Mouse (Mus musculus) small intestine, adult 2 months (tissue): ENCODE measurements at regions not wholly inside any gene's neighbourhood (a gene's known extent, or its start where the extent isn't known, plus 50 kb on each side); places are given as distances from the start of the nearest gene placed in this dataset.

Source experiments
- H3K27ac ChIP-seq: fragments of 200-500 bp; 2 replicates; pipeline ENCODE4 v1.5.1; 2012; ENCODE audit warnings: low read depth, low read length, control low read depth, inconsistent platforms; ENCODE audit not compliant: insufficient read depth
- H3K27me3 ChIP-seq: fragments of 200-500 bp; 2 replicates; pipeline ENCODE4 v1.6.1; 2012; ENCODE audit warnings: mild to moderate bottlenecking, moderate library complexity, low read length, inconsistent platforms; ENCODE audit not compliant: control insufficient read depth, insufficient read depth
- H3K36me3 ChIP-seq: fragments of 200-500 bp; 2 replicates; pipeline ENCODE4 v1.6.1; 2012; ENCODE audit warnings: mild to moderate bottlenecking, low read length, control low read depth, inconsistent platforms; ENCODE audit not compliant: control insufficient read depth, insufficient read depth
- H3K4me1 ChIP-seq: fragments of 200-500 bp; 2 replicates; pipeline ENCODE4 v1.6.1; 2012; ENCODE audit warnings: low read length, inconsistent platforms, mixed read lengths; ENCODE audit not compliant: control insufficient read depth, insufficient read depth, insufficient read length
- H3K4me3 ChIP-seq: fragments of 200-500 bp; 2 replicates; pipeline ENCODE4 v1.5.1; 2012; ENCODE audit warnings: low read depth, mild to moderate bottlenecking, control low read depth, inconsistent platforms, low read length, moderate library complexity
- CTCF ChIP-seq: fragments of 200-500 bp; IDR thresholded peaks from 2 replicates; pipeline ENCODE4 v1.5.1; 2012; ENCODE audit warnings: low read depth, mild to moderate bottlenecking, control low read depth, inconsistent platforms, low read length, moderate library complexity, mixed read lengths; ENCODE audit not compliant: insufficient replicate concordance, insufficient read length; ENCODE audit errors: extremely low read depth
- POLR2A ChIP-seq: fragments of 200-500 bp; IDR thresholded peaks from 2 replicates; pipeline ENCODE4 v1.6.1; 2012; ENCODE audit warnings: low read depth, mild to moderate bottlenecking, control low read depth, inconsistent platforms, low read length, moderate library complexity
- WGBS: fragments of 180-500 bp; shearing (Covaris S2); methylation state at CpG from one replicate; pipeline ENCODE4 v1.1.7; 2018; 5-methylcytosine and 5-hydroxymethylcytosine counted together

DNA sequence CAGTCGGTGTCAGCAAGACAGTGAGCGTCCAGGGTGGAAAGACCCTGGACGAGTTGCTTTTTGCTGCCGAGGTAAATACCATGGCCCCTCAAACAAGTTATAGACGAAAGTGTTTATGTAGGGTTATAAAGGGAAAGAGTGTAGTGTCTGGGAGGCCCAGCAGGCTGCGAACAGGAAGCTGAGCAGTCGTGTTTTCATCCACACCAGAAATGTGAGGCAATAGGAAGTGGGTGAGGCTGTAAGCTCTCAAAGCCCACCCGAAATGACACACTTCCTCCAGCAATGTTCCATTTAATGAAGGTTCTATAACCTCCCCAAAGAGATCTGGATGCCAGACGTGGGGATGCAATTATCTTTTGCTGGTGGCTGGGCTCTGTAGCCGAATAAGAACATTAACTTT is 451.5 kb downstream of the Etnk1 start:
- TF ChIP-seq CTCF (no peak), POLR2A (no peak)
- WGBS: 65% methylated on average over 10 of the region's 10 CpGs
- H3K36me3 ChIP-seq: no peaks in the 10 kb centered on the region
- no peaks in the 10 kb centered on the region for H3K27me3 ChIP-seq
- no peak overlapping the region for H3K27ac ChIP-seq
- H3K4me3 ChIP-seq: no peak overlapping the region
- no peaks in the 10 kb centered on the region for H3K4me1 ChIP-seq

DNA sequence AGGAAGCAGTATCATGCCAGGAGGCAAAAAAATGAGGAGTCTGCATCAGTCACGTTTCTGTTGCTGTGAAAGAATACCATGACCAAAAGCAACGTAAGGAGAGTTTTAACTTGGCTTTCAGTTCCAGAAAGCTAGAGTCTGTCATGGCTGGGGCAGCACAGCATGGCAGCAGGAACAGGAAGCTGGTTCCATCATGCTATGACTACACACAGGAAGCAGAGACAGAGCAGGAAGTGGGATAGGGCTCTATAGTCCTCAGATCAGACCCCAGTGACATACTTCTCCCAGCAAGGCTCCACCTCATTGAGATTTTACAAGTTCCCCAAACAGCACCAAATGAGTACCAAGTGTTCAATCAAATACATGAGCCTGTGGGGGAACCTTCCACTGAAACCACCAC is 453.6 kb downstream of the Etnk1 start:
- WGBS: 77% methylated on average over 2 of the region's 2 CpGs
- Histone ChIP-seq H3K4me1 (no peaks in the 10 kb centered on the region), H3K4me3 (no peak overlapping the region), H3K36me3 (no peaks in the 10 kb centered on the region), H3K27me3 (no peaks in the 10 kb centered on the region), H3K27ac (no peak overlapping the region)
- no peak for TF ChIP-seq CTCF
- TF ChIP-seq POLR2A: no peak

DNA sequence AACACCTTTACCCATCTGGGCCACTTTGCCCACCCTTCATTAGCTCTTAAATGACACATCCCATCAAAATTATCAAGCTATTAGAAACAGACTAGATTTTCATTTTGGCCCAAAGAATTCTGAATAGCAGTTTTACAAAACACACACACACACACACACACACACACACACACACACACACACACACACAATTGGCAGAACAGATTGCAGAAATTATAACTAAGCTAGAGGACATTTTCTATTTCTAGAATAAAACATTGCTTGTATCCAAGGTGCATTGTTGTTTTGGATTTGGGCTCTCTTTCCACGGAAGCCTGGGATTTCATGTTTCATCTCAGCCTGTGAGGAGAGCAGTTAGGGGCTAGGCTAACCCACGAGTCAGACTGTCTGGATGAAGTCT is 455.1 kb downstream of the Etnk1 start:
- no peaks in the 10 kb centered on the region for H3K27me3 ChIP-seq
- no peak overlapping the region for H3K27ac ChIP-seq

DNA sequence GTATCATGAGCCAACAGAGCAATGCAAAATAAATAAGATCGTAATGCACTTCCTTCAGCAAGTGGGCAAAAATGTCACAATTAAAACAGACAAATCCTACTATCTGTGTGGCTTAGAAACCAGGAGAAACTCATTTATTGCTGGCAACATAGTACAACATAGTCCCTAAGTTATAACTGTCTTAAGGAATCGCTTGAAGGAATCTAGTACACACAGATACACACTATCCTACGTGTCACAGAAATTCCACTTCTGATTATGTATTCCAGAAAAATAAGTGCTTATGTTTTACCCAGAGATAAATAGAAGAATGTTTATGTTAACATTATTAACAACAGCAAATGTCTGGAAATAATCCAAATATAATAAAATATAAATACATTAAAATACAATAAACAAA is 457.9 kb downstream of the Etnk1 start:
- H3K36me3 ChIP-seq: no peaks in the 10 kb centered on the region
- H3K4me1 ChIP-seq: no peaks in the 10 kb centered on the region
- no peak overlapping the region for H3K4me3 ChIP-seq
- 80% methylated on average over 3 of the region's 3 CpGs for WGBS
- no peak for TF ChIP-seq CTCF
- no peak for TF ChIP-seq POLR2A
- H3K27me3 ChIP-seq: no peaks in the 10 kb centered on the region
- no peak overlapping the region for H3K27ac ChIP-seq

More for the DNA sequence above, 455.1 kb downstream of the Etnk1 start:
- TF ChIP-seq CTCF: no peak
- TF ChIP-seq POLR2A: no peak
- H3K36me3 ChIP-seq: no peaks in the 10 kb centered on the region
- H3K4me3 ChIP-seq: no peak overlapping the region
- WGBS: 55% methylated on average over 2 of the region's 2 CpGs
- H3K4me1 ChIP-seq: no peaks in the 10 kb centered on the region

DNA sequence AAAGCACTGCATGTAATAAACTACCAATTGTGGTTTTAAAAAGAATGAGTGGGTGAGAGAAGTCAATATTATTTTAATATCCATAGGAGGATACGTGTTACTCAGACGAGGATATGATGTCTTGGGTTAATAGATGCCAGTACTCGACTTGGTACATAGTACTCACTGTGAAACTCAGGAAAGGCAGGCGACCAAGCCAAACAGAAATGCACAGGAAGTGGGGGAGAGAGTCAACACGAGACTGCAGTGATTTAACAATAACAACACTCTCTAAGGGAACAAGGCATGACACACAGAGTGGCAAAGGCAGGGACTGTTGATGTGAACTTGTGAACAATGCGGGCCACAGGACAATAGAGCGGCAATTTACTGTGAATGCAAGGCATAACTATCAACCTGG is 464.6 kb downstream of the Etnk1 start:
- no peak overlapping the region for H3K27ac ChIP-seq
- TF ChIP-seq CTCF (no peak), POLR2A (no peak)
- 57% methylated on average over 7 of the region's 7 CpGs for WGBS
- no peaks in the 10 kb centered on the region for H3K36me3 ChIP-seq
- no peaks in the 10 kb centered on the region for H3K27me3 ChIP-seq
- H3K4me1 ChIP-seq: no peaks in the 10 kb centered on the region
- no peak overlapping the region for H3K4me3 ChIP-seq

DNA sequence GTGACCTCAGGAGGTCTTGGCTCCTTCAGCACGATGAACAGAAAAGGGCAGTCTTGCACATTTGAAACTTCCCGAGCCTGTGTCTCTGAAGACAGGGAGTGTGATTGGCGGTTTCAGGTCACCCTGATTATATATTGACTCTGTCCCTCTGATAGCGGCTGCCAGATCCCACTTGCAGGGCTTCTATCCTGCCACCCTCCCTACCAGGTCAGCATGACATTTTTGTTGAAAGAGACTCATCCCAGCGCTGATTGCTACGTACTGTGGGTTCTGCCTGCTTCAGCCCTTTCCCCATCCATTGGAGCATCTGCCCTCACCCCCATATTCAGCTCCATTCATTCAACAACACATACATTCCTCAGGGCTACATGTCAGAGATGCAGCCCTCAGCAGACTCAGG is 466.7 kb downstream of the Etnk1 start:
- no peaks in the 10 kb centered on the region for H3K27me3 ChIP-seq
- WGBS: 52% methylated on average over 6 of the region's 6 CpGs
- no peak for TF ChIP-seq CTCF
- TF ChIP-seq POLR2A: no peak
- no peak overlapping the region for H3K27ac ChIP-seq
- no peaks in the 10 kb centered on the region for H3K36me3 ChIP-seq
- no peak overlapping the region for H3K4me3 ChIP-seq
- no peaks in the 10 kb centered on the region for H3K4me1 ChIP-seq

DNA sequence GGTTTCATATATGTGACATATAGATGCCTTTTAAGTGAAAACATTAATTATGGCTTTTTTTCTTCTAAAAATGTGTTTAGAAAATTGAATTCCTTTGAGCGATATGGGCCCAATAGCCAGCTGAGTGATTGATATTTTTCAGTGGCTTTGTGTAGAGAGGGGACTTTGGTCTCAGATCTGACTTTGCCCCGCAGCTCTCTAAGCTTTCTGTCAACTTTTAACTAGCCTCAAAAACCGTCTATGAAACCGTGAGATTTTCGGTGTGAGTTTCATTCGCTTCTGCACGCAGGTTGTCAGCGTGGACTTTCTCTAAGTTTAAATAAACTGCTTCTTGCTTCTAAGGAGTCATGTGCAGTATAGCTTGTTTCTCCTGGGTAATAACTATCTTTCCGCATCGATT is 467.3 kb downstream of the Etnk1 start:
- no peaks in the 10 kb centered on the region for H3K36me3 ChIP-seq
- no peak for TF ChIP-seq CTCF
- TF ChIP-seq POLR2A: no peak
- no peak overlapping the region for H3K27ac ChIP-seq
- no peaks in the 10 kb centered on the region for H3K4me1 ChIP-seq
- H3K4me3 ChIP-seq: no peak overlapping the region
- 43% methylated on average over 10 of the region's 10 CpGs for WGBS
- H3K27me3 ChIP-seq: no peaks in the 10 kb centered on the region

DNA sequence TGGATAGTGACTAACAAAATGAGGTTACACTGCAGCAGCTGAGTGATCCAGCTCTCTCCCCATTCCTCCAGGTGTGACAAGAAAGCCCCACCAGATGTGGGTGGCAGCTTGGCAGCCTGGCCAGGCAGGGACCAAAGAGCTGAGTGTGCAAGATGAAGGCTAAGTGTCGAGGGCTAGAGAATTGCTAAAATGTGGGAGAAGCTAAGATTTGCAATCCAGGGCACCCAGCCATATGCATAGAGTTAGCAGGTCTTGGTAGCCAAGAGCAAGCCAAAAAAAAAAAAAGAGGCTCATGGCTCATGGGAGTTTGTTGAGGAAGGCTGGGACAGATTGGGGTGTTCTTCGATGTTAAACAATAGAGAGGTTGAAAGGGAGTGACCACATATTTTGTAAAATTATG is 468.0 kb downstream of the Etnk1 start:
- Histone ChIP-seq H3K4me3 (no peak overlapping the region), H3K4me1 (no peaks in the 10 kb centered on the region), H3K27ac (no peak overlapping the region), H3K36me3 (no peaks in the 10 kb centered on the region), H3K27me3 (no peaks in the 10 kb centered on the region)
- 68% methylated on average over 2 of the region's 2 CpGs for WGBS
- no peak for TF ChIP-seq CTCF
- no peak for TF ChIP-seq POLR2A
